ENCODE assay signal across 17 mouse cellular contexts in the genomic region with DNA sequence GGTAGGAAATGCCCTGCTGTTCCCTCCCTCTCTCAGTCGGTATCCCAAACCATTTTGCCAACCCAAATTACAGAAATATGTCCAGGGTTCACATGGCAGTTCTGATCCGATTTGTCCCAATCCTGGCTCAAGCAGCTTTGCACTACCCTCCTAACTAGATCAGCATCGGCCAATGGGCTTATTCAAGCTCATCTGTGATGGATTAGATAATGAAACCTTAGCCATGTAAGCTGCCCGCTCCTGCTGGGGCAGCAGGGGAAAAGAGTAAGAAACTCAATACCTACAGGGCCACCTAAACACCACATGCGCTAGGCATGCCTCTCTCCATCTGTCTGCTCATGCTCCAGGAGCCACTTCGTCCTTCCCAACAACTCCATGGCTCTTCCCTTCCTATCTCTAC. TPM values are rescaled to one million over a fixed set of nuclear protein-coding genes. Genes with fewer than 3 reads are reported as not detected.
DNase-seq lines count a peak whose midpoint lies in the region; ATAC-seq lines count a peak whose summit lies in the region.
"Had no signal": no experiment of that assay in that cellular context is flagged by ENCODE, and none has a peak within 500 bp of the region (broad histone marks: within the 10 kb centered on the region; RNA-seq: fewer than 3 reads in every experiment).

No protein-coding gene starts in this region.

- no peak overlapping the region for H3K9ac ChIP-seq in hindbrain, embryonic 12.5 days
- H3K9ac ChIP-seq in hindbrain, embryonic 16.5 days (ENCODE audit: low read depth, low read length): no peak overlapping the region
- H3K9ac ChIP-seq in embryonic facial prominence, embryonic 13.5 days: peak overlapping the region; percentile 54; the same call in 1 of the 2 replicates
- H3K9ac ChIP-seq: forebrain, embryonic 13.5 days; heart, embryonic 15.5 days; hindbrain, embryonic 15.5 days; liver, embryonic 15.5 days had no signal

- no peak overlapping the region for H3K4me2 ChIP-seq in hindbrain, embryonic 12.5 days (replicated peaks)
- no peak overlapping the region for H3K4me2 ChIP-seq in hindbrain, embryonic 16.5 days (ENCODE audit: low read length)
- H3K4me2 ChIP-seq in embryonic facial prominence, embryonic 13.5 days: peak overlapping the region; percentile 31
- H3K4me2 ChIP-seq: forebrain, embryonic 13.5 days; heart, embryonic 15.5 days; hindbrain, embryonic 15.5 days; liver, embryonic 15.5 days had no signal

- DNase-seq in embryonic facial prominence, embryonic 10.5 days (ENCODE audit: low spot score): peak; percentile 69
- peak; percentile 66 for DNase-seq in mesoderm, embryonic 11.5 days (ENCODE audit: low read depth, low spot score)
- DNase-seq in spleen, postnatal 14 days (ENCODE audit: low spot score in 2 of 2): no peak
- DNase-seq in adrenal gland, adult (ENCODE audit: inconsistent age in 2 of 2, low spot score in 1 of 2): no peak
- DNase-seq: cerebellum, postnatal 14 days; heart, adult 11 months; kidney, adult 18-20 months; right cerebral cortex, postnatal 25 days; thymus, postnatal 25 days had no signal

- no peaks in the 10 kb centered on the region for H3K27me3 ChIP-seq in hindbrain, embryonic 12.5 days
- no peaks in the 10 kb centered on the region for H3K27me3 ChIP-seq in hindbrain, embryonic 16.5 days (replicated peaks; ENCODE audit: control insufficient read depth, insufficient read depth, low read length)
- H3K27me3 ChIP-seq in embryonic facial prominence, embryonic 10.5 days (replicated peaks; ENCODE audit: low read depth, poor library complexity, severe bottlenecking): no peaks in the 10 kb centered on the region
- H3K27me3 ChIP-seq in embryonic facial prominence, embryonic 13.5 days: no peaks in the 10 kb centered on the region
- H3K27me3 ChIP-seq: forebrain, embryonic 13.5 days; heart, embryonic 15.5 days; hindbrain, embryonic 15.5 days had no signal

- no peaks in the 10 kb centered on the region for H3K36me3 ChIP-seq in hindbrain, embryonic 12.5 days
- no peaks in the 10 kb centered on the region for H3K36me3 ChIP-seq in hindbrain, embryonic 16.5 days (ENCODE audit: control insufficient read depth, insufficient read depth, low read length)
- peaks cover 11% of the 10 kb centered on the region; the same call in 1 of the 2 replicates for H3K36me3 ChIP-seq in embryonic facial prominence, embryonic 10.5 days (replicated peaks)
- H3K36me3 ChIP-seq in embryonic facial prominence, embryonic 13.5 days: no peaks in the 10 kb centered on the region
- H3K36me3 ChIP-seq: heart, embryonic 15.5 days; hindbrain, embryonic 15.5 days; liver, embryonic 15.5 days had no signal

- no peak for ATAC-seq in hindbrain, embryonic 12.5 days (ENCODE audit: low FRiP score)
- ATAC-seq in hindbrain, embryonic 16.5 days: no peak
- ATAC-seq in embryonic facial prominence, embryonic 13.5 days (ENCODE audit: insufficient number of reproducible peaks, insufficient read depth, low FRiP score, low TSS enrichment, low read depth): no peak
- ATAC-seq: forebrain, embryonic 13.5 days; lung, postnatal 0 days had no signal

- no peak overlapping the region for H3K4me3 ChIP-seq in hindbrain, embryonic 12.5 days
- no peak overlapping the region for H3K4me3 ChIP-seq in hindbrain, embryonic 16.5 days (ENCODE audit: low read length)
- peak overlapping the region; percentile 15; the same call in 1 of the 2 replicates for H3K4me3 ChIP-seq in embryonic facial prominence, embryonic 10.5 days
- H3K4me3 ChIP-seq in embryonic facial prominence, embryonic 13.5 days: no peak overlapping the region
- H3K4me3 ChIP-seq: forebrain, embryonic 13.5 days; heart, embryonic 15.5 days; hindbrain, embryonic 15.5 days; liver, embryonic 15.5 days had no signal

- H3K4me1 ChIP-seq in hindbrain, embryonic 12.5 days: peaks cover 49% of the 10 kb centered on the region
- peaks cover 19% of the 10 kb centered on the region for H3K4me1 ChIP-seq in hindbrain, embryonic 16.5 days (ENCODE audit: control insufficient read depth, insufficient read depth, low read depth, low read length)
- peaks cover 94% of the 10 kb centered on the region for H3K4me1 ChIP-seq in embryonic facial prominence, embryonic 10.5 days
- peaks cover 86% of the 10 kb centered on the region for H3K4me1 ChIP-seq in embryonic facial prominence, embryonic 13.5 days

- no peaks in the 10 kb centered on the region for H3K9me3 ChIP-seq in hindbrain, embryonic 12.5 days (replicated peaks)
- H3K9me3 ChIP-seq in hindbrain, embryonic 16.5 days (ENCODE audit: control insufficient read depth, low read length): no peaks in the 10 kb centered on the region
- H3K9me3 ChIP-seq in embryonic facial prominence, embryonic 10.5 days: no peaks in the 10 kb centered on the region
- no peaks in the 10 kb centered on the region for H3K9me3 ChIP-seq in embryonic facial prominence, embryonic 13.5 days
- H3K9me3 ChIP-seq: forebrain, embryonic 13.5 days; heart, embryonic 15.5 days; hindbrain, embryonic 15.5 days; liver, embryonic 15.5 days had no signal

- 0 out of 2 replicates have a peak overlapping the region, but pooled peaks have one; percentile 12 for H3K27ac ChIP-seq in hindbrain, embryonic 12.5 days
- H3K27ac ChIP-seq in hindbrain, embryonic 16.5 days (ENCODE audit: low read depth, low read length): no peak overlapping the region
- peak overlapping the region; percentile 48; the same call in 1 of the 2 replicates for H3K27ac ChIP-seq in embryonic facial prominence, embryonic 10.5 days (replicated peaks)
- peak overlapping the region; percentile 79 for H3K27ac ChIP-seq in embryonic facial prominence, embryonic 13.5 days
- H3K27ac ChIP-seq: forebrain, embryonic 13.5 days; heart, embryonic 15.5 days; hindbrain, embryonic 15.5 days; liver, embryonic 15.5 days had no signal

- WGBS in hindbrain, embryonic 12.5 days: 60% methylated on average over 6 of the region's 6 CpGs
- WGBS in hindbrain, embryonic 16.5 days: 78% methylated on average over 6 of the region's 6 CpGs
- 27% methylated on average over 6 of the region's 6 CpGs for WGBS in embryonic facial prominence, embryonic 10.5 days
- 17% methylated on average over 6 of the region's 6 CpGs for WGBS in embryonic facial prominence, embryonic 13.5 days

RNA-seq across cellular contexts. Expression of a gene that starts 5.7 kb away (rescaled TPM):
- 156 and 166 TPM in 2 replicates for polyA plus RNA-seq in hindbrain, embryonic 12.5 days (2016; fragmentation: Nextera tagmentation; extraction: Ambion mirVana)
- polyA plus RNA-seq in hindbrain, embryonic 16.5 days (2015; fragmentation: Nextera tagmentation; extraction: Ambion mirVana): 122 and 140 TPM in 2 replicates
- 60.7 and 61.9 TPM in 2 replicates for polyA plus RNA-seq in embryonic facial prominence, embryonic 10.5 days (2016; fragmentation: Nextera tagmentation; extraction: Ambion mirVana)
- 57.8 and 66.7 TPM in 2 replicates for polyA plus RNA-seq in embryonic facial prominence, embryonic 13.5 days (2015; fragmentation: Nextera tagmentation; extraction: Ambion mirVana)

Comparison
In these comparisons a context has a peak if more than half of its experiments do, and no peak if none do; other contexts are left out.
1. DNase-seq: peak in embryonic facial prominence, embryonic 10.5 days (single experiment) and mesoderm, embryonic 11.5 days (single experiment); none in spleen, postnatal 14 days (0 of 2) and adrenal gland, adult (0 of 2).